Mouse (Mus musculus): ENCODE results near the gene Prkcd.

GRCm38 (mm10) chr14:30622556-30622955 is 3.5 kb downstream of the Prkcd start:
- TF ChIP-seq CTCF (IDR thresholded peaks at IDR 0.05; ENCODE audit: borderline replicate concordance, extremely low read depth, insufficient read depth, insufficient read length) (no peak), POLR2A (IDR thresholded peaks at IDR 0.05; ENCODE audit: borderline replicate concordance, extremely low read depth, insufficient read depth, insufficient read length, poor library complexity, severe bottlenecking) (no peak)

All from brain, embryonic 14.5 days (tissue).